Mouse (Mus musculus) heart, embryonic 16.5 days (tissue): ENCODE measurements around the gene Rln3. TPM values are rescaled to one million over a fixed set of nuclear protein-coding genes. Genes with fewer than 3 reads are reported as not detected.

Experiments
- ATAC-seq: fragments of 200-750 bp; cut with Nextera tagmentation; replicated peaks from 2 replicates; pipeline ENCODE4 v1.8.0; 2017; ENCODE audit warnings: moderate number of reproducible peaks; ENCODE audit not compliant: insufficient read depth, low FRiP score; ENCODE audit errors: extremely low read depth
- H3K27ac ChIP-seq: fragments of 300-500 bp; sonication (generic); 2 replicates; pipeline ENCODE4 v1.5.1; 2014; ENCODE audit warnings: mild to moderate bottlenecking, low read length, control low read depth, moderate library complexity
- H3K27me3 ChIP-seq: fragments of 300-500 bp; sonication (generic); 2 replicates; pipeline ENCODE4 v1.6.1; 2014; ENCODE audit warnings: low read length, mixed read lengths; ENCODE audit not compliant: control insufficient read depth, insufficient read depth
- H3K36me3 ChIP-seq: fragments of 300-500 bp; sonication (generic); 2 replicates; pipeline ENCODE4 v1.6.1; 2014; ENCODE audit not compliant: control insufficient read depth, insufficient read depth
- H3K4me1 ChIP-seq: fragments of 300-500 bp; sonication (generic); 2 replicates; pipeline ENCODE4 v1.6.1; 2014; ENCODE audit warnings: low read length, mixed read lengths; ENCODE audit not compliant: control insufficient read depth, insufficient read depth
- H3K4me2 ChIP-seq: fragments of 300-500 bp; sonication (generic); 2 replicates; pipeline ENCODE4 v1.6.1; 2014; ENCODE audit warnings: low read depth, mild to moderate bottlenecking, control low read depth, low read length
- H3K4me3 ChIP-seq: fragments of 300-500 bp; sonication (generic); 2 replicates; pipeline ENCODE4 v1.5.1; 2014; ENCODE audit warnings: mild to moderate bottlenecking, control low read depth, low read length
- H3K9ac ChIP-seq: fragments of 300-500 bp; sonication (generic); 2 replicates; pipeline ENCODE4 v1.6.1; 2014; ENCODE audit warnings: low read length, control low read depth
- H3K9me3 ChIP-seq: fragments of 300-500 bp; sonication (generic); replicated peaks from 2 replicates; pipeline ENCODE4 v1.6.1; 2016; ENCODE audit warnings: low read length; ENCODE audit not compliant: control insufficient read depth
- WGBS: fragments of 180-500 bp; shearing (Covaris S2); extraction: QIAGEN DNeasy Blood & Tissue Kit; methylation state at CpG from one replicate; pipeline ENCODE4 v1.1.7; 2014; 5-methylcytosine and 5-hydroxymethylcytosine counted together
- polyA plus RNA-seq: library from polyadenylated mRNA; unstranded; fragments of >200 nt; fragmentation: Nextera tagmentation; extraction: Ambion mirVana; gene quantifications from 2 replicates; pipeline ENCODE4 v1.2.1, GENCODE M21; 2015

Rln3 gene
- polyA plus RNA-seq, 1 experiment from 2014 or later = 0.24 TPM

DNA sequence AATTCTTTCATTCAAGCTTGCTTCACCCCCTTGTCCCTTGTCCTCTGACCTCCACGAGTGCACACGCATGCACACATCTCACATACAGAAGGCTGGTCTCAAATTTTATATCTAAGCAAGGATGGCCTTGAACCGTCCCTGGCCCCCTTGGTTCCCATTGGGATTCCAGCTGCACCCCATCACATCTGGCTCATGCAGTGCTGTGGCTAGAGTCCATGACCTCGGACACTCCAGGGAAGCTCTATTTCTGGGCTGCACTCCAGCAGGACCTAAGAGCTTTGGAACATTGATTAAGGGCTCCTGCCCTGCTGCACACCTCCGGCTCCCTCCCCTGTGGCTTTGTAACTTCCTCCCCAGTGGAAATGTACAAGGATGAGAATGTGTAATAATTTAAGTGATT, 6.8 kb downstream of the Rln3 start:
- WGBS = 60% methylated on average over 5 of the region's 5 CpGs
- Histone ChIP-seq H3K4me3 (no peak overlapping the region), H3K27ac (no peak overlapping the region), H3K27me3 (peaks cover 5% of the 10 kb centered on the region), H3K4me2 (no peak overlapping the region), H3K9ac (no peak overlapping the region), H3K4me1 (peaks cover 10% of the 10 kb centered on the region), H3K9me3 (no peaks in the 10 kb centered on the region), H3K36me3 (no peaks in the 10 kb centered on the region)
- no peak for ATAC-seq

DNA sequence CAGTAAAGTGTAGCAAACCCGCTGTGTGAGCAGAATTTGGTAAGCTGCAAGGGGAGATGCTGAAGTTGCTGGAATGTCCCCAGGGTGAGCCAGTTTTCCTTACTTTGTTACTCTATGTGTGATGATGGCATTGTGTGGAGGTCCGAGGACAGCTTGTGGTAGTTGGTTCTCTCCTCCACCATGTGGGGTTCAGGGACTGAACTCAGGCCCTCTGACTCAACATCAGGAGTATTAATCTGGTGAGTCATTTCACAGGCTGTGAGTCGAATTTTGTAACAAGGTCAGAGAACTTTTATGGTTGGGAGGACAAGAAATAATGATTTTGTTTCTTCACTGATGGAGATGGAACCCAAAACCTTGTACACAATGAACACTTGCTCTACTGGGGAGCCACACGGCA, 12.0 kb downstream of the Rln3 start:
- no peak overlapping the region for H3K9ac ChIP-seq
- no peak overlapping the region for H3K4me3 ChIP-seq
- peaks cover under 1% of the 10 kb centered on the region for H3K4me1 ChIP-seq
- no peak overlapping the region for H3K4me2 ChIP-seq
- ATAC-seq = no peak
- H3K27me3 ChIP-seq = peaks cover 10% of the 10 kb centered on the region
- no peaks in the 10 kb centered on the region for H3K9me3 ChIP-seq
- 72% methylated on average over 4 of the region's 4 CpGs for WGBS
- H3K36me3 ChIP-seq = no peaks in the 10 kb centered on the region; the same call in 1 of the 2 replicates
- H3K27ac ChIP-seq = no peak overlapping the region

DNA sequence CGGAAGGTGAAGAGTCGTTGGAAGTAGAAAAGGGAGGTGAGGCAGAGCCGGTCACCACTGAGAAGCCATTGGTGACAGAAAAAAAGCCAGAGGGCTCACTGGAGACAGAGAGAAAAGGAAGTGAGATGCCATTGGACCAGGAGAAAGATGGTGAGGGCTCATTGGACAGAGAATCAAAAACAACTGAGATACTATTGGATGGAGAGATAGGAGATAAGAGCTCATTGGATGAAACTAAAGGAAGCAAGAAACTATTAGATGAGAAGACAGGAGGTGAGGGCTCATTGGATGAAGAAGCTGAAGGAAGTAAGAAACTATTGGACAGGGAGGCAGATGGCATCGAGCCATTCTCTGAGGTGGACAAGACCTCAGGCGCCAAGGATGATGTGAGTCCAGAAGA, 15.5 kb downstream of the Rln3 start:
- no peaks in the 10 kb centered on the region for H3K9me3 ChIP-seq
- no peak overlapping the region for H3K9ac ChIP-seq
- H3K4me1 ChIP-seq = peaks cover 9% of the 10 kb centered on the region
- H3K4me2 ChIP-seq = no peak overlapping the region
- no peak overlapping the region for H3K4me3 ChIP-seq
- peaks cover 32% of the 10 kb centered on the region for H3K27me3 ChIP-seq
- ATAC-seq = no peak
- no peaks in the 10 kb centered on the region; the same call in 1 of the 2 replicates for H3K36me3 ChIP-seq
- WGBS = 75% methylated on average over 5 of the region's 5 CpGs
- no peak overlapping the region for H3K27ac ChIP-seq

DNA sequence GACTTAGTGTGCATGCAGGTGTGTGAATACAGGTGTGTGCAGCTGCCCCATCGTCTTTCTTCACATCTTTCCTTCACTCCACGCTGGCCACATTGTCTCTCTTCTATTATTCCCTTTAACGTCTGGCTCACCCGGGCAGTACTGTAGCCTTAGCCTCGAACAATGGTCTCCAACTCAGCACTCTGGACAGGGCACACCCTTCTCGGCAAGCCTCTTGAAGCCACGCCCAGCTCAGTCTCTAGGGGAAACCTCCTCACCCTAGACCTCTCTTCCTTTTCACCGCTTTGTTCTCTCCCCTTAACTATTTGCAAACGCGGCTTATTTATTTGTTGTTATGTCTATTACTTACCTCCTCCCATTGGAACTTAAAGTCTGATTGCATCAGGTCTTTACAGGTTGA, 17.4 kb downstream of the Rln3 start:
- 8% methylated on average over 10 of the region's 10 CpGs for WGBS

DNA sequence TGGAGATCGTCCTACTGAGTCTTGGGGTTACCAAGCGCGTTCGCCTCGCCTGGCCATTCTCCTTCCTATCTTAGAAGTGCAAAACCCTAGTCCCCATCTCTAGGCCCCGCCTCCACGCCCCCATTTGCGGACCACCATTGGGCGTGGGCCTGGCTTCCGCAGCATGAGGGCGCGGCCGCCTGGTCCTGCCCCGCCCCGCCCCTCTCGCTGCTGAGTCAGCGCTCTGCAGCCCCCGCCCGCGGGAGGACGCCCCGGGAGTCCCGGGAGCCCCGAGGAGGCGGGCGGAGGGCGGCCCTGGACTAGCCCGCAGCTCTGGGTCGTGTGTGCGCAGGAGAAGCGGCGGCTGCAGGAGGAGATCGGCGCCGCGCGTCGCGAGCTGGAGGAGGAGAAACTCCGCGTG, 18.9 kb downstream of the Rln3 start:
- ATAC-seq = peak; percentile 33

More for the DNA sequence above, 17.4 kb downstream of the Rln3 start:
- no peak overlapping the region for H3K27ac ChIP-seq
- H3K4me1 ChIP-seq = peaks cover 24% of the 10 kb centered on the region
- H3K4me3 ChIP-seq = no peak overlapping the region
- no peaks in the 10 kb centered on the region for H3K9me3 ChIP-seq
- no peaks in the 10 kb centered on the region; the same call in 1 of the 2 replicates for H3K36me3 ChIP-seq
- H3K4me2 ChIP-seq = no peak overlapping the region
- peaks cover 32% of the 10 kb centered on the region for H3K27me3 ChIP-seq
- ATAC-seq = no peak
- H3K9ac ChIP-seq = no peak overlapping the region

DNA sequence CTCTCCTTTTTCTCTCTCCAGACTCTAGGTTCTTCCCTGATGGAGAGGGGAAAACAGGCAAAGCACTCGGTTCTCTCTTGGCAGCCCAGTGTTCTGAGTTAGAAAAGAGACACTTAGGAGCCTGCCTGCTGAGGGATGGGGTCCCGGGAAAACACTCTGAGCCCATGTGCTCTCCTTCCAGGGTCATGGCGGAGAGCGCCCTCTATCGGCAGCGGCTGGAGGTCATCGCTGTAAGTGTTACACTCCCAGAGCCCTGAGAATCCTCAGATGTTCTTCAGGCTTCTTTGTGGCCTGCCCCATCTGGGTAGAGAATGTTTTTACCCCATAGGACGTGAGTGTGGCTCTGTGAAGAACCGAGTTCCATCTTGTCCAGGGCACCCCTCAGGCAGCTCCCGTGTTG, 20.6 kb downstream of the Rln3 start:
- ATAC-seq = no peak
- Histone ChIP-seq H3K36me3 (no peaks in the 10 kb centered on the region), H3K4me2 (no peak overlapping the region), H3K4me1 (peaks cover 37% of the 10 kb centered on the region), H3K27ac (no peak overlapping the region), H3K27me3 (peaks cover 37% of the 10 kb centered on the region), H3K4me3 (no peak overlapping the region), H3K9ac (no peak overlapping the region), H3K9me3 (no peaks in the 10 kb centered on the region)
- WGBS = 18% methylated on average over 10 of the region's 10 CpGs

More for the DNA sequence above, 18.9 kb downstream of the Rln3 start:
- peak overlapping the region; percentile 58 for H3K4me3 ChIP-seq
- H3K9me3 ChIP-seq = no peaks in the 10 kb centered on the region
- H3K36me3 ChIP-seq = no peaks in the 10 kb centered on the region
- H3K4me2 ChIP-seq = peak overlapping the region; percentile 88
- H3K4me1 ChIP-seq = peaks cover 37% of the 10 kb centered on the region
- H3K9ac ChIP-seq = peak overlapping the region; percentile 69
- WGBS = under 1% methylated on average over 41 of the region's 41 CpGs
- peaks cover 37% of the 10 kb centered on the region for H3K27me3 ChIP-seq
- no peak overlapping the region for H3K27ac ChIP-seq

DNA sequence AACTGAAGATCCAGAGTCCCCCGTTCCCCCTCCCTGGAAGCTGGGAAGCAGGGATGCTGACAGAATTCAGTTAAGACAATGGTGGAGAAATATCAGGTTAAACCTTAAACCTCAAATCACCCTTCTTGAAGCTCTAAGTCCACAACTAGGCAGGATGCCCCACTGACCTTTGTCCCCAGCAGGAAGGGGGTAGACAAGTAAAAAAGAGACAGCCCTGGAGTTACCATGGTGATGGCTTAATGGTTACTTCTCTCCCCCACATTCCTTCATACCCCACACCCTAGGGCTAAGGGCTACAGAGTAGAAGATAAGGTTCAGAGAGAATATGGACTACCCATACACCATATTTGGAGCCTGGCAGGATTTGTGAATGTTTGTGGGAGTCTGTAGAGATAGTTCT, 21.2 kb downstream of the Rln3 start:
- no peak for ATAC-seq
- Histone ChIP-seq H3K4me2 (peak overlapping the region; percentile 41; the same call in 1 of the 2 replicates), H3K9ac (0 out of 2 replicates have a peak overlapping the region, but pooled peaks have one; percentile 18), H3K27me3 (peaks cover 35% of the 10 kb centered on the region), H3K27ac (peak overlapping the region; percentile 82), H3K4me1 (peaks cover 37% of the 10 kb centered on the region), H3K36me3 (no peaks in the 10 kb centered on the region), H3K9me3 (no peaks in the 10 kb centered on the region), H3K4me3 (no peak overlapping the region)
- WGBS = 28% methylated on average over 1 of the region's 1 CpGs

DNA sequence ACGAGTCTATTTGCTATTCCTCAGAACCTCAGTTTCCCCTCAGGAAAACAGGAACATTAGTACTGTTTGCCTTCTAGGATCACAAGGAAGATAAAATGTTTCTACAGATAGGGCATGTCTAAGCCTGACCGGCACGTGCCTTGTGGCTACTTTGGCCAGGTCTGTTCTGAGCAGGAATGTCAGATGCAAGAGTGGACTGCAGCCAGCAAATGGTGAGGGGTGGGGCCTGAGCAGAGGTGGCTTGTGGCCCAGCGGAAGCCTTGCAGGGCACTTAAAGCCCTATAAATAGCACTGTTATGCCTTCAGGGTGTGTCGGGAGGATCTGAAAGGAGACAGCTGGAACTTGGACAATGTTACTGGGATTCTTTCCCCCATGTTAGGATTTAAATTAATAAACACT, 21.7 kb downstream of the Rln3 start:
- Histone ChIP-seq H3K9ac (0 out of 2 replicates have a peak overlapping the region, but pooled peaks have one; percentile 18), H3K4me3 (no peak overlapping the region), H3K27me3 (peaks cover 30% of the 10 kb centered on the region), H3K27ac (peak overlapping the region; percentile 82), H3K36me3 (no peaks in the 10 kb centered on the region), H3K4me1 (peaks cover 37% of the 10 kb centered on the region), H3K9me3 (no peaks in the 10 kb centered on the region), H3K4me2 (peak overlapping the region; percentile 41; the same call in 1 of the 2 replicates)
- peak; percentile 83 for ATAC-seq
- WGBS = 6% methylated on average over 5 of the region's 5 CpGs

DNA sequence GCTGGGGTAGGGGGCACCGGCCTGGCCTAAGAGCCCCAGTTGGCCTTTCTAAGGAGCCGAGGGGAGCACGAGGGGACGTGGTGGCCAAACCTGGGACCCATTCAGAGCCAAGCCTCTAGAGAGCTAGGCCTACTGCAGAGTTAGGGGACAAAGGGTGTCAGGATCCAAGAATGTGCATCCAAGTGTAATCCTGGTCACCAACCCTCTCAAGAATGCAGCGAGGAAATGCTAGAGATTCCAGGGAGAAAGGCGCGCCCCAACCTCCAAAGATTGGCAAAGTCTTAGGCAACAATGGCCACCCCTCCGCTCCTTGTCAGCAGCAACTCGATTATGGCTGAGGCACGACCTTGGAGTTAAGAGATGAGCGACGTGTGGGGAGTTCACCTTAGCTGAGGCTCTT, 23.2 kb downstream of the Rln3 start:
- H3K4me3 ChIP-seq = no peak overlapping the region
- H3K36me3 ChIP-seq = no peaks in the 10 kb centered on the region
- H3K9me3 ChIP-seq = no peaks in the 10 kb centered on the region
- peaks cover 37% of the 10 kb centered on the region for H3K4me1 ChIP-seq
- H3K27ac ChIP-seq = no peak overlapping the region
- no peak for ATAC-seq
- peak overlapping the region; percentile 32; the same call in 1 of the 2 replicates for H3K9ac ChIP-seq
- peaks cover 24% of the 10 kb centered on the region for H3K27me3 ChIP-seq
- 49% methylated on average over 12 of the region's 12 CpGs for WGBS
- H3K4me2 ChIP-seq = no peak overlapping the region
